In the genomic region with DNA sequence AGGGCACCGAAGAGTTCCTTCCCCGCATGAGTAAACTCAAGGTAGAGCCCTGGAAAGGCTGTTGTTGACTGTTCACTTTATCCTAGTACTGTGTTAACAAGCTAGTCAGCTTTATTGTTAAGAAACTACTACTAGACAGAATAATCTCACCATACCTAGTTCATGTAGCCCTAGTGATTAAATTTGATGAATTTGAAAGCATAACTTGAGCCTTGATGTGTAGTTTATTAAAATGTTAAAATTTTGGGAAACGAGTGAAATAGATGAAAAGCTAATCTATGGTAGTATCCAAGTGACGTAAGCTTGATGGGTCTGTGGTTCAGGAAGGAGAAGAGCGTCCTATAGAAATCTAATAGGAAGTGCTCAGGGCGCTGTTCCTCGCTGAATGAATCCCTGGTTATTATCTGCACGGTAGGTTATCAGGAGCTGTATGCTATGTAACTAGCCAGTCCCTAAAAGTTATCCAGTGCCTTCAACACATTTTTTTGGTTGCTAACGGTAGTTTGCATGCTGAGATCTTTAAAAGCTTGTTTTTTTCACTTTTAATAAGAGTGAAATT, we compare ENCODE assay signal across 9 mouse cellular contexts. TPM values are rescaled to one million over a fixed set of nuclear protein-coding genes. Genes with fewer than 3 reads are reported as not detected.
A peak's percentile ranks its signal among the peaks of the same experiment; 100 is the strongest.
DNase-seq lines count a peak whose midpoint lies in the region; ATAC-seq and TF ChIP-seq lines count a peak whose summit lies in the region.
"Had no signal": no experiment of that assay in that cellular context is flagged by ENCODE, and none has a peak within 500 bp of the region (broad histone marks: within the 10 kb centered on the region; RNA-seq: fewer than 3 reads in every experiment).

No protein-coding gene starts in this region.

- peak overlapping the region; percentile 97 for H3K27ac ChIP-seq in forebrain, embryonic 10.5 days
- H3K27ac ChIP-seq in liver, embryonic 11.5 days (ENCODE audit: low read depth, low read length) = peak overlapping the region; percentile 99
- peak overlapping the region; percentile 100 for H3K27ac ChIP-seq in stomach, postnatal 0 days (replicated peaks)

- peak overlapping the region; percentile 98 for H3K4me3 ChIP-seq in forebrain, embryonic 10.5 days
- H3K4me3 ChIP-seq in liver, embryonic 11.5 days (ENCODE audit: low read depth, low read length) = peak overlapping the region; percentile 94
- H3K4me3 ChIP-seq in stomach, postnatal 0 days (ENCODE audit: low read depth, low read length) = peak overlapping the region; percentile 99

- no peak for ATAC-seq in liver, embryonic 11.5 days (replicated peaks; ENCODE audit: low FRiP score)
- no peak for ATAC-seq in stomach, postnatal 0 days (ENCODE audit: low FRiP score, low TSS enrichment)

- TF ChIP-seq CTCF in stomach, postnatal 0 days (IDR thresholded peaks at IDR 0.05; ENCODE audit: low read depth) = no peak

- H3K36me3 ChIP-seq in forebrain, embryonic 10.5 days (replicated peaks) = peaks cover 28% of the 10 kb centered on the region
- no peaks in the 10 kb centered on the region for H3K36me3 ChIP-seq in liver, embryonic 11.5 days (ENCODE audit: control insufficient read depth, insufficient read depth, low read length)
- H3K36me3 ChIP-seq in stomach, postnatal 0 days (ENCODE audit: control insufficient read depth, insufficient read depth, low read length) = no peaks in the 10 kb centered on the region

- H3K4me2 ChIP-seq in liver, embryonic 11.5 days = peak overlapping the region; percentile 89
- H3K4me2 ChIP-seq in stomach, postnatal 0 days (replicated peaks; ENCODE audit: low read depth) = peak overlapping the region; percentile 62

- TF ChIP-seq EP300 in stomach, postnatal 0 days (optimal IDR thresholded peaks at IDR 0.05) = no peak

- peak overlapping the region; percentile 95 for H3K9ac ChIP-seq in liver, embryonic 11.5 days (ENCODE audit: low read depth, low read length)
- peak overlapping the region; percentile 94 for H3K9ac ChIP-seq in stomach, postnatal 0 days (ENCODE audit: low read length)

- no peaks in the 10 kb centered on the region for H3K27me3 ChIP-seq in forebrain, embryonic 10.5 days (ENCODE audit: poor library complexity, severe bottlenecking)
- H3K27me3 ChIP-seq in liver, embryonic 11.5 days (replicated peaks; ENCODE audit: control insufficient read depth, insufficient read depth, low read length) = no peaks in the 10 kb centered on the region
- H3K27me3 ChIP-seq in stomach, postnatal 0 days (ENCODE audit: control insufficient read depth, insufficient read depth, low read length) = no peaks in the 10 kb centered on the region
- H3K27me3 ChIP-seq: Patski had no signal

- H3K9me3 ChIP-seq in forebrain, embryonic 10.5 days = no peaks in the 10 kb centered on the region
- H3K9me3 ChIP-seq in liver, embryonic 11.5 days (ENCODE audit: control insufficient read depth, low read length) = no peaks in the 10 kb centered on the region
- no peaks in the 10 kb centered on the region for H3K9me3 ChIP-seq in stomach, postnatal 0 days (ENCODE audit: control insufficient read depth, low read length)

- peaks cover 39% of the 10 kb centered on the region for H3K4me1 ChIP-seq in forebrain, embryonic 10.5 days
- peaks cover 22% of the 10 kb centered on the region for H3K4me1 ChIP-seq in liver, embryonic 11.5 days (replicated peaks; ENCODE audit: control insufficient read depth, insufficient read depth, low read length)
- H3K4me1 ChIP-seq in stomach, postnatal 0 days (replicated peaks; ENCODE audit: control insufficient read depth, insufficient read depth) = no peaks in the 10 kb centered on the region; the same call in 1 of the 2 replicates

- peak; percentile 22 for DNase-seq in embryo, embryonic 10 days (ENCODE audit: low spot score)
- DNase-seq in embryo, embryonic 9.5 days (ENCODE audit: extremely low spot score) = no peak
- DNase-seq in CD4-positive helper T cell, adult 2 months (ENCODE audit: low read depth, low spot score) = peak; percentile 21
- DNase-seq in forebrain, embryonic 10.5 days (ENCODE audit: extremely low spot score, low spot score) = no peak
- no peak for DNase-seq in liver, embryonic 11.5 days (ENCODE audit: low spot score)
- DNase-seq in stomach, postnatal 0 days (ENCODE audit: low spot score) = no peak
- DNase-seq in testis, postnatal 14 days (ENCODE audit: low spot score) = no peak
- DNase-seq in frontal cortex, postnatal 10 days (ENCODE audit: low spot score in 2 of 2) = no peak

- 42% methylated on average over 9 of the region's 9 CpGs for WGBS in forebrain, embryonic 10.5 days
- 5% methylated on average over 9 of the region's 9 CpGs for WGBS in liver, embryonic 11.5 days
- 6% methylated on average over 9 of the region's 9 CpGs for WGBS in stomach, postnatal 0 days

RNA-seq across cellular contexts. Expression of a gene that starts 2.3 kb away (rescaled TPM):
- polyA plus RNA-seq in forebrain, embryonic 10.5 days (2016; fragmentation: Nextera tagmentation; extraction: Ambion mirVana) = 15.1 and 15.4 TPM in 2 replicates
- polyA plus RNA-seq in liver, embryonic 11.5 days (2014; fragmentation: Nextera tagmentation; extraction: Ambion mirVana) = 17.9 and 19.2 TPM in 2 replicates
- 9.6 and 9.9 TPM in 2 replicates for polyA plus RNA-seq in stomach, postnatal 0 days (2015; fragmentation: Nextera tagmentation; extraction: Ambion mirVana)

RNA-seq across cellular contexts. Expression of a gene that starts 40.6 kb away (rescaled TPM):
- 11.7 and 12.1 TPM in 2 replicates for polyA plus RNA-seq in forebrain, embryonic 10.5 days (2016; fragmentation: Nextera tagmentation; extraction: Ambion mirVana)
- polyA plus RNA-seq in liver, embryonic 11.5 days (2014; fragmentation: Nextera tagmentation; extraction: Ambion mirVana) = 2.9 and 3.9 TPM in 2 replicates
- polyA plus RNA-seq in stomach, postnatal 0 days (2015; fragmentation: Nextera tagmentation; extraction: Ambion mirVana) = 3.7 and 3.8 TPM in 2 replicates

RNA-seq across cellular contexts. Expression of a gene that starts 40.8 kb away (rescaled TPM):
- polyA plus RNA-seq in forebrain, embryonic 10.5 days (2016; fragmentation: Nextera tagmentation; extraction: Ambion mirVana) = 9.8 and 11.9 TPM in 2 replicates
- polyA plus RNA-seq in liver, embryonic 11.5 days (2014; fragmentation: Nextera tagmentation; extraction: Ambion mirVana) = 4.5 and 5.2 TPM in 2 replicates
- polyA plus RNA-seq in stomach, postnatal 0 days (2015; fragmentation: Nextera tagmentation; extraction: Ambion mirVana) = 4.3 and 5.6 TPM in 2 replicates

Comparison
In these comparisons a context has a peak if more than half of its experiments do, and no peak if none do; other contexts are left out.
1. DNase-seq: peak in embryo, embryonic 10 days (single experiment) and CD4-positive helper T cell, adult 2 months (single experiment); none in embryo, embryonic 9.5 days (single experiment), forebrain, embryonic 10.5 days (single experiment), liver, embryonic 11.5 days (single experiment), stomach, postnatal 0 days (single experiment), testis, postnatal 14 days (single experiment) and frontal cortex, postnatal 10 days (0 of 2).
2. Peak in every context shown above with its lines, with median percentiles within 50 percentile points of each other: H3K27ac ChIP-seq and H3K4me3 ChIP-seq.